Mouse (Mus musculus) granulocyte monocyte progenitor cell, adult 5-6 weeks (primary cell): ENCODE data around the gene Gm45234. TPM values are rescaled to one million over a fixed set of nuclear protein-coding genes. Genes with fewer than 3 reads are reported as not detected.

ENCODE experiments used
- ATAC-seq: replicated peaks from 2 replicates; pipeline ENCODE4 v1.8.0; 2016; ENCODE audit warnings: mild to moderate bottlenecking, moderate TSS enrichment, inconsistent platforms; ENCODE audit not compliant: poor library complexity, severe bottlenecking
- total RNA-seq, 2 experiments: library from RNA; stranded (forward) in 1 of 2; stranded (reverse) in 1 of 2; fragments of 200-712, 200-1000 nt in 1 of 2; fragments of >200 nt in 1 of 2; fragmentation: Nextera tagmentation in 1 of 2; gene quantifications; 2 replicates each; pipeline ENCODE4 v1.2.3; 2014 to 2017

The Gm45234 gene
- total RNA-seq, 2 experiments from 2014 or later, result not detected

DNA sequence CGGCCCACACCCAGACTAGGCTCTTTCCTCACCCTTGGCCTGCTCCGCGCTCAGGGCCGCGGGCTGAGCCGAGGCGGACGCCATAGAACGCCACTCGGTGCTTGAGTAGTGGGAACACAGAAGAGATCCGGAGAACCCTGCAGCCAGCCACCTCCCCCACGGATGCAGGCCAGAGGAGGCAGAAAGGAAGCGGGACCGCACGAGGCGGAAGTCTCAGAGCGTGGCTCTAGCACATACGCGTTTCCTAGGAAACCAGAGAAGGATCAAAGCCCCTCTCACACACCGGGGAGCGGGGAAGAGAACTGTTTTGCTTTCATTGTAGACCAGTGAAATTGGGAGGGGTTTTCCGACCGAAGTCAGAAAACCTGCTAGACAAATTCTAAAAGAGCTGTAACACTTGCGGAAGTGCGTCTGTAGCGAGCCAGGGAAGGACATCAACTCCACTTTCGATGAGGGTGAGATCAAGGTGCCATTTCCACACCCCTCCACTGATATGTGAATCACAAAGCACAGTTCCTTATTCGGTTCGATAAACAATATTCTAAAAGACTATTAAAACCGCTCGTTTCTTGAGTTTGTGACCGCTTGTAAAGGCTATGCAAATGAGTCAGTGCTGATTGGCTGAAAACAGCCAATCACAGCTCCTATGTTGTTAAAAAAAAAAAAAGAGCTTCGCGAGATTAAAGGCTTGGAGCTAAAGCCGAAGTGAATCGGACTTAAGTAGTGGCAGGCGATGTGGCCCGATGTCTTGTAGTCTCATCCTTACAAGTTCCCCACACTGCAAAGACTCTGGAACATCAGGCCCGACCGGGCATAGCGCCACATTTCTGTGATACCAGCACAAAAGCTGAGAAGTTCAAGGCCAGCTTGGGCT, 14.7 kb downstream of the Gm45234 start, which contains the start of gene Grcc10:
Grcc10 (minus strand) TSS at position 487 of the 874 bp plus-strand sequence.
- peak; percentile 58 for ATAC-seq

DNA sequence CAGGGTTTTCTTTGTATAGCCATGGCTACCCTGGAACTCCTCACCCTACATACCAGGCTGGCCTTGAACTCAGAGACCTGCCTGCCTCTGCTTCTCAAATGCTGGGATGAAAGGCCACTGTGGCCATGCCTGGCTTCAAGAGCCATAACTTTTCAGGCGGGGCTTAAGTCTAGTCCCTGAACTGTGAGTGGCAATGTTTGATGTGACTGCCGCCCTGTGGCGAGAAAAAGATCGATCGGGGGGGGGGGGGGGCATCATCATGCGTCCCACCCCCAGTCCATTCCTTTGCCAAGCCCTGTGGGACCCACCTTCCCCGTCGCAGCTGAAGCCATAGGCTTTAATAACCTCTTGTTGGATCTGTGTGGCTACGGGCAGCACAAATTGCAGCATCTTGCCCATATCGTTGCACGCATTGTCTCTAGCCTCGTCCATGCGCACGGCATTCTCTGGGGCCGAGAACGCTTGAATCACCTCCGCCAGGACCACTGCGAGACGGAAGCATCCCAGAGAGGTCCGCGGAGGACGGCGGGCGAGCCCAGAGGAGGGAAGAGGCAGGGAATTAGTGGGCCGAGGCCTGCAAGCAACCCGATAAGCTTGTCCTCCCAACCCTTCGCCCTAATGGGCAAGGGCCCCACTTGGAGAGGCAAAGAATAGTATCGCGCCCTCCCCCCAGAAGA, 15.5 kb downstream of the Gm45234 start:
- ATAC-seq, result no peak; the same call in none of the 2 replicates

DNA sequence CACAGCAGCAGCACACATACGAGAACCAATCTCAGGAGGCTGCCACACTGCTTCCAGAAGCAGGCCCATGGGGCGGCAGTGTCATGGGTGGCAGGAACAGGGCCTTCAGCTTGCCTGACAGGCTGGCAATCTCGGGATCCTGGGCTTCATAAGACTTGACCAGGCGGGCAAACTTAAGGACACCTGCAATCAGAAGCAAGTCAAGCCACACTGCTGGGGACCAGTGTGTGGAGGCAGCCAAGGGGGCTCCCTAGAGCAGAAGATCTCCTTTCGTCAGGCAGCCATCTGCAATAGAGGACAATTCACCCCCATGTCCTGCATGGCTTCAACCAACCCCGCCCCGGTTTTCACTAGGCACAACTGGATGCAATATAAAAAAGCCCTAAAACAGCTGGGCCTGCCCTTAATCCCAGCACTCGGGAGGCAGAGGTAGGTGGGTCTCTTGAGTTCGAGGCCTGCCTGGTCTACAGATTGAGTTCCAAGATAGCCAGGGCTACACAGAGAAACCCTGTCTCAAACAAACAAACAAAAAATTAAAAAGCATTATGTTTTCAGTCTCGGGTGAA, 16.5 kb downstream of the Gm45234 start:
- no peak for ATAC-seq

DNA sequence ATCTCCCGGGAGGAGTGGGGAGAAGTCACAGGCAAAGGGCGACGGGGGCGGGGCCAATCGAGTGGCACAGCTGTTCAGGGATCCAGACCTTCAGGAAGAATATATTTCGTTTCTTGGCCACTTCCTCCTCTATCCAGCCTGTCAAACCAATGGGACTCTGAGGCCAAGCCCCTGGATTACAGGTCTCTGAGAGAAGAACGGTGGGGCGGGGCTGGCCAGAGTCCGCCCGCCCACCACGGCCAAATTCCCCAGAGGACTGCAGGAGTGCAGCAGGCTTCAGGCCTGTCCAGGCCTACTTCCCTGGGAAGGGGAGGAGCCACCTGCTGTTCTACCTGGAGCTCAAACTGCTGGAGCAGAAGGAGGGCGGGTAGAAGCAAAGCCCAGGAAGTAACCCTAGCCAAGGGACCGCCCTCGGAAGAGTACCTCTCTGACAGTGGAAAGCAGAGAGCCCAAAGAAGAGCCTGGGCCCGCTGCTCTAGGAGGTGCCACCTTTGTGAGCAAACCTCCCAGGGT, 17.3 kb downstream of the Gm45234 start, which contains the start of gene Ptpn6:
Ptpn6 (minus strand) TSS at position 204 of the 513 bp plus-strand sequence.
- peak; percentile 49 for ATAC-seq

DNA sequence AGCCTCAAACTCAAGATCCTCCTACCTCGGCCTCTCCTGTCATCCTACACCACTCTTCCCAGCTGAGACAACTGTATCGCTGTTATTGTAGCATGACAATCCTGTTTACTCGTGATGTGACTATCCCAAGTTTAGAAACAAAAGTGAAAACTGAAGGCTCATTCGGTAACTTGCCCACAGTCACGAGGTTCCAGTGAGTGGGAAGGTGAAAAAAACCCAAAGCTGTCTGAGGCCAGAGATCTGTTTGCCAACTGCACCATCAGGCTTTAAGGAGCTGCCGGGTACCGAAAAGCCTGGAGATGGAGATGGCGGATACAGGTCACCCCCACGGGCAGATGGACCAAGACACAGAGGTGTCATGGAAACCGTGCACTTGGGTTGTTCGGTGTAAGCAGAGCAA, 18.8 kb downstream of the Gm45234 start:
- ATAC-seq, result no peak

DNA sequence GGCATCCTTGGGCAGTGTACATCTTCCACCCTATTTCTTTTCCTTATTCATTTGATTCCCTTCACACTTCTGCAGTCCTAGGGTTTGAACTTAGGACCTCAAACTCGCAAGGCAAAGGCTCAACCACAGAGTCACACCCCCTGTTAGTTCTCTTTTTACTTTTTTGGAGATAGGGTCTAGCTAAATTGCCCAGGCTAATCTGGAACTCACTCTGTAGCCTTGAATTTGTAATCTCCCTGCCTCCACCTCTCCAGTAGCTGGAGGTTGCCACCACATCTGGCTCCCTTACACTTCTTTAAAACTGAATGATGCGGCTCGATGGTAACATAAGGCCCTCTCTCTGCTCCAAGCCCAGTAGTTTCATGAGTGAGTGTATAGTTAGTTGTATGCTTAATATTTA, 21.4 kb downstream of the Gm45234 start:
- no peak for ATAC-seq

DNA sequence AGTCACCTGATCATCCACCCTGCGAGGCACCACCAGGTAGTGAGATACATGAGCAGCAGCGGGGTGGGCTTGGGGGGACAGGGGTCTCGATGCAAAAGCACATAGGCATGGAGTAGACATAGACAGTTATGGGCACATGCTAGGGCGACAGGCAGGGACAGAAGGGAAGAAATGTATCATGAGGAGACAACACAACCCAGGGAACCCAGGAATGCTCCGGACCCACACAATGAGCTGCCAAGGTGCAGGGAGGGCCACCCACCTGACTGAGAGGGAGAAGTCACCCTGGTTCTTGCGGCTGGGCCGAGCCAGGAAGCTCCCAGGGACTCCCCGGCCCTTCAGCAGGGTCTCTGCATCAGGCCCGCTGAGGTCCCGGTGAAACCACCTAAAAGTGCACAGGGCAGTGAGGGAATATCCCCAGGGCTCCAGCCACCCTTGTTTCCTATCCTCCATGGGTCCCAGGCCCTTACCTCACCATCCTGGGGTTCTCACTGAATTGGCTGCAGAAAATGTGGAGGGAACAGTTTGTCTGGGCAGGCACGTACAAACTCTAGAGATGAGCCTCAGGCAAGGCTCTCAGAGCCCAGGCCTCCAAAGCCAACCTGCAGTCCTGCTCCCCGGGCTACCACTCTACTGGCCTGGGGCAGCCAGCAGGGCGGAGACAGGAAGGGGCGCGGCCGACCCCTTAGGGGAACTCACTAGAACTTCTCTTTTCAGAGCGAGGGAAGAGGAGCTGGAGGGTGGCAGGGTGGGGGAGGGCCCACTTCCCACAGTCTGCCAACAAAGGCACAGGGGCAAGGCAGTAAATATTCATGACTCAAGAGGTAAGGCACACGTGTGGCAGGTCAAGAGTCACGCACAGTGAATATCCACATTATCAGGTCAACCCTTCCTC, 23.1 kb downstream of the Gm45234 start:
- ATAC-seq, result peak; percentile 83

DNA sequence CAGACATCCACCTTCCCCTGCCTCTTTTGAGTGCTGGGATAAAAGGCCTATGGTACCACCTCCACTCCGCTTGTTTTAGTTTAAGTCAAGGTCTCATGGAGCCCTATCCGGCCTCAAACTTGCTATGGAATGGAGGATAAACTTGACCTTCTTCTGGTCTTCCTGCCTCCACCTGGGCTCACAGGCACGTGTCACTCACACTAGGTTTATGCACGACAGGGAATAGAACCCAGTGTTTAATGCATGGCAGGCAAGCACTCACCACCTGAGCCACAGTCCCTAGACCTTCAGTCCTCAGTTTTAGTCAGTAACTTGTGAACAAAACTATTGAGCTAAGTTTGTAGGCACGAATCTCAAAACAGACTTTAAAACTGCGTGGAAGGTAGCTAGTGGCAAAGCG, 24.8 kb downstream of the Gm45234 start:
- no peak for ATAC-seq

DNA sequence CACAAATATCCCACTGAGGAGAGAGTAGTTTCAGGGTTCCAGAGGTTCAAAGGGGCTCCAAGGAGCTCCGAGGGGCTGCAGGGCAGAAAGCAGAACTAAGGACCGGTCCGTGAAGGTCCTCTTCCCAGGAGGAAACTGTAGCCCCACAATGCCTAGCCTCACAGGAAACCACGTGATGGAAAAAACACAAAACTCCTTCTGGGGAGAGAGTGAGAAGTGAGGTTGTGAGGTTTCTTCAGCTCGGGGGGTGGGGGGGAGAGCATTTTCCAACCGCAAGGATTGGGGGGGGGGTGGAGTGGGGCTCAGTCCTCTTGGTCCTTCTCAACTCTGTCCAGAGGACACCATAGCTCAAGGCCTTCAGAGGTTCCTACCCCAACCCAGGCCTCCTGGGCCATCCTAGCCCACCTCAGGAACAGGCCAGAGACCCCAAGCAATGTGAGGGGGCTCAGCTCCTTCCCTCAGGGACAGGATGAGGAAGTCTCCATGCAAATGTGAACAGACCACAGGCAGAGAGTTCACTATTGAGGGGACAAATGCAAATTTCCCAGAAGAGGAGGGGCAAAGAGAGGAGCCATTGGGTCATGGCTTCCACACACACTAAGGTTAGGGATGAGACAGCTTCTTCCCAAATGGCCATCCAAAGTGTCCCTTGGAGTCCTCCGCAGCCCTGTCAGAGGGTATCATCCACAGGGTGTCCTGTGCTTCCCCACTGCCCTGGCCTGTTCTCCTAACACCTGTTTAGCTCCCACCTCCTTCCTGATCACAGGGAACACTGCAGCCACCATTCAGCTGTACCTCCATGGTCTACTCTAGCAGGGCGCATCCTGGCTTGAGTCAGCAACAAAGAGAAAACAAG, 25.7 kb downstream of the Gm45234 start:
- ATAC-seq, result peak; percentile 63

DNA sequence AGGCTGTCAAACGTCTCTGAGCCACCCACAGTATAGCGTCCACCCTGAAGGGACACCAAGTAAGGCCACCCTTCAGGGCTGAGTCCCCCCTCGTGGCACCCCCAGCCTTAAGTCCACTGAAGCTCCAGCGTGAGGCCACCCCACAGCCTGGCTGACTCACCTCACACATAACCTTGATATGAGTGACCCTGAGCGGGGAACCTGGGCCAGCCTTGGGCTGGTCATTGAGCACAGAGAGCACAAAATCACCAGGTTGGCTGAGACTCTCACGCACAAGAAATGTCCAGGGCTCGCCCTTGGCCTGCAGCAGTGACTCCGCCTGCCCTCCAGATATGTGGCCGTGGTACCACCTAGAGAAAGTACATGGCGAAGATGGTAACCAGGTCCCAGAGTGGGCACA, 27.2 kb downstream of the Gm45234 start:
- no peak for ATAC-seq

DNA sequence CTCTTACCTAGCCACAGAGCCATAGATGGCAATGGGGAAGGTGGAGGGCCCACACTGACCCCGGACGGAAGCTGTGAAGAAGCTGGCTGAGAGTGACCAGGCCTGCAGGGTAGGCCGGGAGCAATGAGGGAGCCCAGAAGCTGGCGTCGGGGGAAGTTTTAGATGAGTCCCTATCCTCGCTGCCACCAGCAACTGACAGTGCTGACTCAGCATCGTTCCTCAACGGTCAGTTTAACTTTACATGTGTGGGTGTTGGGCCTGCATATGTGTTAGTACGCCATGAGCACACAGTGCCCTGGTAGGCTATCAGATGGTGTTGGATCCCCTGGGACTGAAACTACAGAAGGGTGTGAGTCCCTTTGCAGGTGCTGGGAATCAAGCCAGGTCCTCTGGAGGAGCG, 31.3 kb downstream of the Gm45234 start:
- no peak for ATAC-seq

DNA sequence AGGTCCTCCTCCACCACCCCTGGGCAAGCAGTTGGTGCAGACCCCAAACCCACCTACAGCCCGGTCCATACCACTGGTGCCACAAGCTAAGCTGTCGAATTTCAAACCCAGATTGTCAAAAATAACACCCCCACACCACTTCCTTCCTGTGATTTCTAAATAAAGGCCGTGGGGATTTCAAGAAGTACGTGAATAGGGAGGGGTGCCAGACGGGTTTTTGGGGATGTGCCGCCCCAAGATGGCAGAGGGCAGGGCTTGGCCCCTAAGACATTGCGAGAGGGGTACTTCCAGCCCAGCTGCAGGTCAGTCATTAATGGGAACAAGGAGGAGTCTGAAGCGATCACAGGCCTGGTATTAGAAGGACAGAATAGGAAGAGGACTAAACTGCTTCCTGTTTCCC, 32.3 kb downstream of the Gm45234 start:
- ATAC-seq, result peak; percentile 75

DNA sequence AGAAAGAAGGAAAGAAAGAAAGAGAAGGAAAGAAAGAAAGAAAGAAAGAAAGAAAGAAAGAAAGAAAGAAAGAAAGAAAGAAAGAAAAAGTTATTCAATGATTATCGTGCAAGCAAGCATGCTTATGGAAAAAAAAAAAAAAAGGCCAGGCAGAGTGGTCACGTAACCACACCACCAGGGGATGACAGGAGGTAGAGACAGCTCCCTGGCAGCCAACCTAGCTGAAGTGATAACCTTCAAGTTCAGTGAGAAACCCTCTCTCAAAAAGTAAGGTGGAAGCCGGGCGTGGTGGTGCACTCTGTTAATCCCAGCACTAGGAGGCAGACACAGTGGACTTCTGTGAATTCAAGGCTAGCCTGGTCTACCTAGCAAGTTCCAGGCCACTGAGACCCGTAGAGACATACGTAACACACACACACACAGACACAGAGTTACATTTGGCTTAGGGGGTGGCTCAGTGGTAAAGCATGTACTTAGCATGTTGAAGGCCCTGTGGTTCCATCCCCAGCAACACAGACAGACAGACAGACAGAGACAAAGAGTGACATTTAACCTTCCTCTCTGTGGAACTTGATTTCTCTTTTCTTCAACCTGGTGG, 32.8 kb downstream of the Gm45234 start:
- no peak; the same call in 1 of the 2 replicates for ATAC-seq

DNA sequence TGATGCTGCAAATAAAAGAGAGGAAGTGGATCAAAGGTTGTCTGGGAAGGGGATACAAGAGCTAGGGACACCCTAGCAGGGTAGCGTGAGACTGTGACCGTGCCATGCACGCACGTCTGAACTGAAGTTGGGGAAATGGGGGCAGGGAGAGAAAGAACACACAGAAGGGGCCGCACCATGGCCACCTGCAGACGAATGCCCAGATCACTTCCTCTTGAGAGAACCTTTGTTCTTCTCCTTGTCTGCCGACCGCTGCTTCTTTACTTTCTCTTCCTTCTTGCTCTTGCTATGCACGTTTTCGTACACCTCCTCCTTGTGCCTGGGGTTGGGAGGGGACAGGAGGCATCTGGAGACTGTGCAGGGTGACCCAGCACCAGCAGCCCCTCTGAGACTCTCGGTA, 34.9 kb downstream of the Gm45234 start:
- peak; percentile 67 for ATAC-seq

DNA sequence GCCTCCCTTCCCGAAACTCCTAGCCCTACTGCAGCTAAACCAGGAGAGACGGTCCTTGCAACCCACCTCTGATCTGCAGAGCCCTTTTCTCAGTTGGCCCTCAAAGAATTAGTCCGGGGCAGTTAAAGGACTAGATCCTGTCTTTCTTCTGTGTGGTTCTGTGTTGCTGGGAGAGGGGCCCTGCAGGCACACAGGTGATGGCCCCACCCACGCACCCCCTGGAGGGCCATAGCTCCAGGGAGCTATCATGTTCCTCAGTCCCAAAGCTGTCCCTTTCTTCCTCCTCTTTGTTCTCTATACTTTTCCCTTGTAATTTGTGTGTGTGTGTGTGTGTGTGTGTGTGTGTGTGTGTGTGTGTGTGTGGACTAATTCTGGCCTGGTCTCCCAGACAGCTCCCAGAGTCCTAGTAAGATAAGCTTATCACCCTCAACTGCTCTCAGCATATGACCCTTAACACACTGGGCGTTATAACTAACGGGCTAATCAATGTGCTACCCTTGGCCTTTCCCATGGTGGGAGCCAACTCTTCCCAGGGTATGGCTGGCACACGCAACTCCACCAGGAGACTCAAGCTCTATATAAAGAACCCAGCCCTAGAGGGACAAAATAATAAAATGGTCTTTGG, 36.4 kb downstream of the Gm45234 start:
- ATAC-seq, result no peak

DNA sequence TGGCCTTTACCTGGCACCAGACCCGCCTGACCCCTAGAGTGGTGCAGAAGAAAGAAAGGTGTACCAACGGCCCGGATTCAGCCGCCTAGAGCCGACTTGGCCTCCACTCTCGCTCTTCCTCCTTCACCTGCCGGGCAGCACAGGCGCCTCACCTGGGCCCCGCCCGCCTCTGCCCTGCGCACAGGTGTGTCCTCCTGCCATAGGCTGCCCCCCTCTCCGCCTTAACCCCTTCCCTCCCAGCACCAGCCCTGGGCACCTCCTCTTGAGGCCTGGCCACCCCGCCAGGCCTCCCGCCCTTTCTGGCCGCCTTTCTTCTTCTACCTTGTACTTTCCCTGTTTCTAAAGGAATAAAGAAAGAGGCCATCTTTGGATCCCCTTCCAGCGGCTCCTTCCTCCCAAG, 37.1 kb downstream of the Gm45234 start:
- ATAC-seq, result no peak

DNA sequence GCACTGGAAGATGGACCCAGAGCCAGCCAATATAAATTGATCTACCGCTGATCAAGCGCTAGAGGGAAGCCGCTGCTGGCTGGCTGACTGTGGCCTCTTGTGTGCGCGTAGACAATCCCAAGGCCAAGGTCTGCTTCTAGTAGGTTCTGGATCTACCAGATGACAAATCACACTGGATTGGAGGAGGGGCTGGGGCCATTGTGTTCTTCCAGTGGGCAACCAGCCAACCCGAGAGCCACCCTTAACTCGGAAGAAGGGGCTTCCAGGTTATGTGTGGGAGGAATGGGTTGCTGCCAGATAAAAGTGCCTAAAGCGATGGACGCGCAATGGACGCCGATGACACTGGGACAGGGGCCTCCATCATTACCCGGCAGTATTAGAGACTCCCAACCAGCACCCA, 37.9 kb downstream of the Gm45234 start:
- ATAC-seq, result no peak

DNA sequence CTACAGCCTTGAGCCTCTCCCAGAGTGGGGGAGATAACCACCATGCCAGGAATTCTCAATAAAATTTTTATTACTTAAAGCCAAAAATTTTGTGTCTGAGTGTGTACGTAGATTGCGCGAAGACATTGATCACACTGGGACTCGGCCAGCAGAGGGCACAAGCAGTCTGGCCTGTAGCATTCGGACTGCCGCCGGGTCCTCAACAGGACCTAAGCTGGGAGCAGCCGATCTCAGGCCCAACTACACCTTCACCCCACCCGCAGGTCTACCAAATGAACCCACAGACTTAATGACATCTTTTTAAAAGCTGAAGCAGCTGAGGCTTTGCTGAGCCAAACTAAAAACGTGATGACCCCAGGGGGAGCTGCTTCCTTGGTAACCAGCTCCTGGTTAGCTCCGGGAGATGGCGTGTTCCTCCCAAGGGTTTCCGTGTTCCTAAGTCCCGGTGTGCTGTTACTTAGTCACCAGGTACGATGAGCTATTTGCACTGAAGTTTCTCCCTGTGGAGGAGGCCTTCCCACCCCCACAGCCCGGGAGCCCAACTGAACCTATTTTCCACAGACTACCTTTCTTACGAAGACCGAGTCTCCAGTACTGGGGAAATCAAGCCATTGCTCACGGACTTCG, 38.8 kb downstream of the Gm45234 start:
- peak; percentile 31 for ATAC-seq
